Mouse (Mus musculus) layer of hippocampus, postnatal 10 days (tissue): ENCODE results near the gene Pgr15l. TPM values are rescaled to one million over a fixed set of nuclear protein-coding genes. Genes with fewer than 3 reads are reported as not detected.

Source experiments
- DNase-seq, 2 experiments: peaks; one replicate each; pipeline ENCODE4 v3.0.0; 2021; ENCODE audit warnings: low spot score in 2 of 2
- long read RNA-seq: library from polyadenylated mRNA; stranded (forward); transcript quantifications from one replicate; pipeline ENCODE4 v2.0.0, GENCODE M21; 2023
- total RNA-seq, 2 experiments: library from RNA; stranded (reverse); gene quantifications; 2 replicates each; pipeline ENCODE4 v1.2.3; 2021

Gene Pgr15l
- under 1 TPM; 0.14 to 0.33 TPM for total RNA-seq
- long read RNA-seq, result 0 reads

DNA sequence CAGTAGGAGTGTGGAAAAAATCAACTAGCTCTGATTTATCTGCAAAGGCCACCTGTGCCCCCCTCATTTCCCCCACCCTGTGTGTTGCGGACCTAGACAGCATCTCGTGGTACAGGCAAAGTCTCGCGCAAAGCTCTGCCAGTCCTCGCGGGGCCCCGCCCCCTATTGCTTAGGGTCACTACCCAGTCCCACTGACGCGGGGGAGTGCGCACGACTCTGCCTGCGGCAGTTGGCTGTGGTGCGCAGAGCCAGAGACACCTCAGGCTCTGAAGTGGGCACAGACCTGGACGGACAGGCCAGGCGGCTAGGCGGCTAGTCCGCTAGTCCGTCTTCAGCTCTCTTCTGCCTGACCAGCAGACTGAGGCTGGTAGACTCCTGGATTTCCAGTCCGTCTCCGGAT lies at the start of gene Pgr15l:
Gene Pgr15l (plus strand): TSS at position 228 of the 400 bp plus-strand sequence.
- DNase-seq, result no peak

- no peak for DNase-seq
Observed at GRCm38 (mm10) chrX:97027540-97027939, 44.9 kb upstream of the Pgr15l start.

GRCm38 (mm10) chrX:97069816-97070215 lies 2.6 kb upstream of the Pgr15l start:
- DNase-seq, result peak in 1 of 2 experiments; percentile 15
